Mouse (Mus musculus): ENCODE measurements around the gene Gm45062. TPM values are rescaled to one million over a fixed set of nuclear protein-coding genes. Genes with fewer than 3 reads are reported as not detected.

Gene Gm45062
- polyA plus RNA-seq, 1 experiment from 2014 or later: 2.1 TPM

- no peak overlapping the region for H3K9ac ChIP-seq (replicated peaks; ENCODE audit: low read depth)
- H3K4me1 ChIP-seq (ENCODE audit: insufficient read depth, low read depth, low read length): peaks cover 10% of the 10 kb centered on the region; the same call in 1 of the 2 replicates
- no peaks in the 10 kb centered on the region for H3K9me3 ChIP-seq (ENCODE audit: low read length)
- no peak overlapping the region for H3K27ac ChIP-seq (ENCODE audit: low read length)
- no peaks in the 10 kb centered on the region for H3K27me3 ChIP-seq (replicated peaks; ENCODE audit: insufficient read depth, low read length)
- H3K36me3 ChIP-seq (ENCODE audit: insufficient read depth, low read length): no peaks in the 10 kb centered on the region
- 59% methylated on average over 10 of the region's 10 CpGs for WGBS
- peak; percentile 61 for ATAC-seq
- DNase-seq (ENCODE audit: low spot score): peak; percentile 43
- no peak overlapping the region for H3K4me2 ChIP-seq (replicated peaks; ENCODE audit: low read depth, low read length)
- TF ChIP-seq CTCF (IDR thresholded peaks at IDR 0.05): no peak
- TF ChIP-seq EP300 (IDR thresholded peaks at IDR 0.05): peak; percentile 66
- no peak overlapping the region for H3K4me3 ChIP-seq (ENCODE audit: low read depth, low read length)
Observed at GRCm38 (mm10) chr6:8467667-8468337, 208.6 kb downstream of the Gm45062 start.

- peak; percentile 70 for ATAC-seq
- DNase-seq (ENCODE audit: low spot score): peak; percentile 84
- no peak overlapping the region for H3K27ac ChIP-seq (ENCODE audit: low read length)
- H3K36me3 ChIP-seq (ENCODE audit: insufficient read depth, low read length): no peaks in the 10 kb centered on the region
- no peak overlapping the region for H3K4me3 ChIP-seq (ENCODE audit: low read depth, low read length)
- 41% methylated on average over 3 of the region's 3 CpGs for WGBS
- TF ChIP-seq CTCF (IDR thresholded peaks at IDR 0.05) (no peak), EP300 (IDR thresholded peaks at IDR 0.05) (peak; percentile 93)
- H3K4me2 ChIP-seq (replicated peaks; ENCODE audit: low read depth, low read length): no peak overlapping the region
- H3K4me1 ChIP-seq (ENCODE audit: insufficient read depth, low read depth, low read length): peaks cover 22% of the 10 kb centered on the region; the same call in 1 of the 2 replicates
- H3K27me3 ChIP-seq (replicated peaks; ENCODE audit: insufficient read depth, low read length): no peaks in the 10 kb centered on the region
- H3K9me3 ChIP-seq (ENCODE audit: low read length): no peaks in the 10 kb centered on the region
- H3K9ac ChIP-seq (replicated peaks; ENCODE audit: low read depth): no peak overlapping the region
Observed at GRCm38 (mm10) chr6:8469918-8470317, 210.7 kb downstream of the Gm45062 start.

GRCm38 (mm10) chr6:8472125-8472524 lies 212.9 kb downstream of the Gm45062 start:
- no peak overlapping the region for H3K4me2 ChIP-seq (replicated peaks; ENCODE audit: low read depth, low read length)
- DNase-seq (ENCODE audit: low spot score): no peak
- TF ChIP-seq EP300 (IDR thresholded peaks at IDR 0.05): no peak
- no peak for TF ChIP-seq CTCF (IDR thresholded peaks at IDR 0.05)
- 69% methylated on average over 3 of the region's 3 CpGs for WGBS
- H3K9me3 ChIP-seq (ENCODE audit: low read length): no peaks in the 10 kb centered on the region
- no peak overlapping the region for H3K27ac ChIP-seq (ENCODE audit: low read length)
- H3K27me3 ChIP-seq (replicated peaks; ENCODE audit: insufficient read depth, low read length): no peaks in the 10 kb centered on the region
- no peak overlapping the region for H3K9ac ChIP-seq (replicated peaks; ENCODE audit: low read depth)
- H3K4me1 ChIP-seq (ENCODE audit: insufficient read depth, low read depth, low read length): peaks cover 25% of the 10 kb centered on the region; the same call in 1 of the 2 replicates
- no peaks in the 10 kb centered on the region for H3K36me3 ChIP-seq (ENCODE audit: insufficient read depth, low read length)
- H3K4me3 ChIP-seq (ENCODE audit: low read depth, low read length): no peak overlapping the region
- no peak for ATAC-seq

- no peaks in the 10 kb centered on the region for H3K9me3 ChIP-seq (ENCODE audit: low read length)
- no peak overlapping the region for H3K4me3 ChIP-seq (ENCODE audit: low read depth, low read length)
- ATAC-seq (peak; percentile 75), DNase-seq (ENCODE audit: low spot score) (peak; percentile 70)
- H3K4me1 ChIP-seq (ENCODE audit: insufficient read depth, low read depth, low read length): peaks cover 25% of the 10 kb centered on the region; the same call in 1 of the 2 replicates
- TF ChIP-seq EP300 (IDR thresholded peaks at IDR 0.05) (no peak), CTCF (IDR thresholded peaks at IDR 0.05) (no peak)
- no peak overlapping the region for H3K9ac ChIP-seq (replicated peaks; ENCODE audit: low read depth)
- H3K27ac ChIP-seq (ENCODE audit: low read length): peak overlapping the region; percentile 52
- no peaks in the 10 kb centered on the region for H3K36me3 ChIP-seq (ENCODE audit: insufficient read depth, low read length)
- no peak overlapping the region for H3K4me2 ChIP-seq (replicated peaks; ENCODE audit: low read depth, low read length)
- no peaks in the 10 kb centered on the region for H3K27me3 ChIP-seq (replicated peaks; ENCODE audit: insufficient read depth, low read length)
- 14% methylated on average over 5 of the region's 5 CpGs for WGBS
Observed at GRCm38 (mm10) chr6:8472915-8473314, 213.7 kb downstream of the Gm45062 start.

- peak; percentile 90 for DNase-seq (ENCODE audit: low spot score)
- Histone ChIP-seq H3K27ac (ENCODE audit: low read length) (peak overlapping the region; percentile 52), H3K36me3 (ENCODE audit: insufficient read depth, low read length) (no peaks in the 10 kb centered on the region), H3K4me2 (replicated peaks; ENCODE audit: low read depth, low read length) (no peak overlapping the region), H3K4me1 (ENCODE audit: insufficient read depth, low read depth, low read length) (peaks cover 25% of the 10 kb centered on the region; the same call in 1 of the 2 replicates), H3K4me3 (ENCODE audit: low read depth, low read length) (no peak overlapping the region), H3K9me3 (ENCODE audit: low read length) (no peaks in the 10 kb centered on the region), H3K9ac (replicated peaks; ENCODE audit: low read depth) (no peak overlapping the region), H3K27me3 (replicated peaks; ENCODE audit: insufficient read depth, low read length) (no peaks in the 10 kb centered on the region)
- ATAC-seq: peak; percentile 80
- TF ChIP-seq EP300 (IDR thresholded peaks at IDR 0.05) (no peak), CTCF (IDR thresholded peaks at IDR 0.05) (no peak)
- 25% methylated on average over 5 of the region's 5 CpGs for WGBS
Observed at GRCm38 (mm10) chr6:8473498-8473897, 214.2 kb downstream of the Gm45062 start.

- no peaks in the 10 kb centered on the region for H3K36me3 ChIP-seq (ENCODE audit: insufficient read depth, low read length)
- H3K9ac ChIP-seq (replicated peaks; ENCODE audit: low read depth): no peak overlapping the region
- H3K4me3 ChIP-seq (ENCODE audit: low read depth, low read length): no peak overlapping the region
- DNase-seq (ENCODE audit: low spot score): no peak
- no peak overlapping the region for H3K4me2 ChIP-seq (replicated peaks; ENCODE audit: low read depth, low read length)
- ATAC-seq: no peak
- 60% methylated on average over 3 of the region's 3 CpGs for WGBS
- no peaks in the 10 kb centered on the region for H3K9me3 ChIP-seq (ENCODE audit: low read length)
- no peak for TF ChIP-seq EP300 (IDR thresholded peaks at IDR 0.05)
- no peak for TF ChIP-seq CTCF (IDR thresholded peaks at IDR 0.05)
- H3K27me3 ChIP-seq (replicated peaks; ENCODE audit: insufficient read depth, low read length): no peaks in the 10 kb centered on the region
- no peak overlapping the region for H3K27ac ChIP-seq (ENCODE audit: low read length)
- H3K4me1 ChIP-seq (ENCODE audit: insufficient read depth, low read depth, low read length): peaks cover 23% of the 10 kb centered on the region; the same call in 1 of the 2 replicates
Observed at GRCm38 (mm10) chr6:8474316-8474715, 215.1 kb downstream of the Gm45062 start.
